Mouse (Mus musculus): ENCODE results near the gene Sult2b1. TPM values are rescaled to one million over a fixed set of nuclear protein-coding genes. Genes with fewer than 3 reads are reported as not detected.

Sult2b1 gene
- polyA plus RNA-seq, 1 experiment from 2014 or later = 9.7 TPM

GRCm38 (mm10) chr7:45798931-45799330 is 14.5 kb upstream of the Sult2b1 start:
- Histone ChIP-seq H3K36me3 (replicated peaks) (peaks cover 36% of the 10 kb centered on the region), H3K27me3 (replicated peaks) (peaks cover 9% of the 10 kb centered on the region; the same call in 1 of the 2 replicates), H3K9me3 (no peaks in the 10 kb centered on the region), H3K4me1 (peaks cover 31% of the 10 kb centered on the region), H3K9ac (no peak overlapping the region), H3K4me3 (no peak overlapping the region), H3K27ac (no peak overlapping the region), H3K4me2 (no peak overlapping the region)
- no peak for ATAC-seq (replicated peaks)
- WGBS = 49% methylated on average over 7 of the region's 7 CpGs

DNA sequence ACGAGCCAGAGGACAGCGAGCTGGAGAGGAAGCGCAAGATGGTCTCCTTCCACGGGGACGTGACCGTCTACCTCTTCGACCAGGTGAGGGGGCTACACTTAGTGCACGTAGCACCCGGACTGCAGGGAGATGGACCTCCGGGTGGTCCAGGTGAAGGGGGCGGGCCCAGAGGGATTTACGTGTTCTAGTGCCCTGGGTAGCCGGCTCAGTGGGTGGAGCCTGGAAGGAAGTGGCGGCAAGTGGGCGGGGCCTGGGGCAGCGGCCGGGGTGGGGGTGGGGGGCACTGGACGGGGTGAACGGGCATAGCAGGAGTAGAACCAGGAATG is 14.0 kb upstream of the Sult2b1 start:
- no peak for ATAC-seq (replicated peaks)
- Histone ChIP-seq H3K27me3 (replicated peaks) (peaks cover 9% of the 10 kb centered on the region; the same call in 1 of the 2 replicates), H3K4me1 (peaks cover 31% of the 10 kb centered on the region), H3K9me3 (no peaks in the 10 kb centered on the region), H3K9ac (0 out of 2 replicates have a peak overlapping the region, but pooled peaks have one; percentile 16), H3K4me2 (peak overlapping the region; percentile 44), H3K27ac (no peak overlapping the region), H3K4me3 (peak overlapping the region; percentile 6), H3K36me3 (replicated peaks) (peaks cover 38% of the 10 kb centered on the region)
- 2% methylated on average over 19 of the region's 19 CpGs for WGBS

DNA sequence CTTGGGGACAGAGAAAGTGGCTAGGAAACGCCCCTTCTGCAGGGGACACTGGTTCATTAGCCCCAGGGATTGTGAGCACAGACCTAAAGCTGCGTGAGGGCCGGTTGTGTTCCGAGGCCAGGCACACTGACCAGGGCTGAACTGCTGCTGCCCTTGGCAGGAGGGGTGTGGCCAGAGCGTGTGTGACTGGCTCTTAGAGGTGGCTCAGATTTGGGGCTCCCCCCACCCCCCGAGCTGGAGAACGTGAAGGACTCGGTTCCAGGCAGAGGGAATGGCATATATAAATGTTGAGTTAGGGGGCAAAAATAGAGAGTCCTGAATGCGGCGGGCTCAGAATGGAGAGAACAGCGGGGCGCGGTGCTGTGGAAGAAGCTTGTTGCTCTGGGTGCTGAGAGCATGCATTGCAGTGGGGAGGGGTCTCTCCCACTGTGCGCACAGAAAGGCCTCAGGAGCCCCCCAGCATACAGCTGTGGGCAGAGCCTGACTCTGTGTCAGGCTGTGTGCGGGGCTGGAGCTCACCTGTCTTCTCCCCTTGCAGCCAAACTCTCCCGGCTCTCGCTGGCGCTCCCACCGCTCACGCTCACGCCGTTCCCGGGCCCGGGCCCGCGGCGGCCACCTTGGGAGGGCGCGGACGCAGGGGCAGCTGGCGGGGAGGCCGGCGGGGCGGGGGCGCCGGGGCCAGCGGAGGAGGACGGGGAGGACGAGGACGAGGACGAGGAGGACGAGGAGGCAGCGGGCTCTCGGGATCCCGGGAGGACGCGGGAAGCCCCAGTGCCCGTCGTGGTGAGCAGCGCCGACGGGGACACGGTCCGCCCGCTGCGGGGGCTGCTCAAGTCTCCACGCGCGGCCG is 13.4 kb upstream of the Sult2b1 start:
- Histone ChIP-seq H3K4me2 (peak overlapping the region; percentile 44), H3K9ac (peak overlapping the region; percentile 16; the same call in 1 of the 2 replicates), H3K36me3 (replicated peaks) (peaks cover 38% of the 10 kb centered on the region), H3K27me3 (replicated peaks) (peaks cover 9% of the 10 kb centered on the region; the same call in 1 of the 2 replicates), H3K27ac (no peak overlapping the region), H3K4me3 (peak overlapping the region; percentile 6), H3K9me3 (no peaks in the 10 kb centered on the region), H3K4me1 (peaks cover 31% of the 10 kb centered on the region)
- WGBS = 3% methylated on average over 59 of the region's 60 CpGs
- ATAC-seq (replicated peaks) = no peak

GRCm38 (mm10) chr7:45796950-45797349 is 12.5 kb upstream of the Sult2b1 start:
- Histone ChIP-seq H3K27me3 (replicated peaks) (peaks cover 9% of the 10 kb centered on the region; the same call in 1 of the 2 replicates), H3K36me3 (replicated peaks) (peaks cover 39% of the 10 kb centered on the region), H3K4me3 (no peak overlapping the region), H3K9me3 (no peaks in the 10 kb centered on the region), H3K9ac (peak overlapping the region; percentile 13; the same call in 1 of the 2 replicates), H3K27ac (no peak overlapping the region), H3K4me2 (no peak overlapping the region), H3K4me1 (peaks cover 31% of the 10 kb centered on the region)
- no peak for ATAC-seq (replicated peaks)
- 46% methylated on average over 6 of the region's 6 CpGs for WGBS

DNA sequence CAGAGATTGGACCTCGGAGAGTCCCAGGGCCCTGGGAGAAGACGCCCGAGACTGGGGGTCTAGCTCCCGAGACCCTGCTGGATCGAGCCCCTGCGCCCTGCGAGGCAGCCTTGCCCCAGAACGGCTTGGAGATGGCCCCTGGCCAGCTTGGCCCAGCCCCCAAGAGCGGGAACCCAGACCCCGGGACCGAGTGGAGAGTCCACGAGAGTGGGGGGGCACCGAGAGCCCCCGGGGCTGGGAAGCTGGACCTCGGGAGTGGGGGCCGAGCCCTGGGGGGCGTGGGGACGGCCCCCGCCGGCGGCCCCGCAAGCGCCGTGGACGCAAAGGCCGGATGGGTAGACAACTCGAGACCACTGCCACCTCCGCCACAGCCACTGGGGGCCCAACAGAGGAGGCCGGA is 10.5 kb upstream of the Sult2b1 start:
- peaks cover 9% of the 10 kb centered on the region; the same call in 1 of the 2 replicates for H3K27me3 ChIP-seq (replicated peaks)
- no peak overlapping the region for H3K4me3 ChIP-seq
- H3K27ac ChIP-seq = no peak overlapping the region
- ATAC-seq (replicated peaks) = no peak
- no peak overlapping the region for H3K4me2 ChIP-seq
- H3K36me3 ChIP-seq (replicated peaks) = peaks cover 53% of the 10 kb centered on the region
- WGBS = 95% methylated on average over 29 of the region's 29 CpGs
- H3K4me1 ChIP-seq = peaks cover 21% of the 10 kb centered on the region
- no peak overlapping the region for H3K9ac ChIP-seq
- H3K9me3 ChIP-seq = no peaks in the 10 kb centered on the region

DNA sequence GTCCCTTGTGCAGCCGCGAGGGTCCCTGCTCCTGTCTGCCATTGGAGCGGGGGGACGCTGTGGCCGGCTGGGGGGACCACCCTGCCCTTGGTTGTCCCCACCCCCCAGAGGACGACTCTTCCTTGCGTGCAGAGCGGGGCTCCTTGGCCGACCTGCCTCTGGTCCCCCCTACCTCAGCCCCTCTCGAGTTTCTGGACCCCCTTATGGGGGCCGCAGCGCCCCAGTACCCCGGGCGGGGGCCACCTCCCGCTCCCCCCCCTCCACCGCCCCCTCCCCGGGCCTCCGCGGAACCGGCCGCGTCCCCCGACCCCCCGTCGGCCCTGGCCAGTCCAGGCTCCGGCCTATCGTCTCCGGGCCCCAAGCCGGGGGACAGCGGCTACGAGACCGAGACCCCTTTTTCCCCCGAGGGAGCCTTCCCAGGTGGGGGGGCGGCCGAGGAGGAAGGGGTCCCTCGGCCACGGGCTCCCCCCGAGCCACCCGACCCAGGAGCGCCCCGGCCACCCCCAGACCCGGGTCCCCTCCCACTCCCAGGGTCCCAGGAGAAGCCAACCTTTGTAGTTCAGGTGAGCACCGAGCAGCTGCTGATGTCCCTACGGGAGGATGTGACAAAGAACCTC is 9.6 kb upstream of the Sult2b1 start:
- peaks cover 9% of the 10 kb centered on the region; the same call in 1 of the 2 replicates for H3K27me3 ChIP-seq (replicated peaks)
- ATAC-seq (replicated peaks) = no peak
- H3K27ac ChIP-seq = no peak overlapping the region
- peaks cover 62% of the 10 kb centered on the region for H3K36me3 ChIP-seq (replicated peaks)
- 91% methylated on average over 44 of the region's 44 CpGs for WGBS
- H3K4me1 ChIP-seq = peaks cover 21% of the 10 kb centered on the region
- H3K9me3 ChIP-seq = no peaks in the 10 kb centered on the region
- H3K9ac ChIP-seq = no peak overlapping the region
- H3K4me3 ChIP-seq = no peak overlapping the region
- no peak overlapping the region for H3K4me2 ChIP-seq

GRCm38 (mm10) chr7:45793240-45793639 is 8.8 kb upstream of the Sult2b1 start:
- Histone ChIP-seq H3K27me3 (replicated peaks) (peaks cover 9% of the 10 kb centered on the region; the same call in 1 of the 2 replicates), H3K9ac (no peak overlapping the region), H3K9me3 (no peaks in the 10 kb centered on the region), H3K4me3 (no peak overlapping the region), H3K4me1 (peaks cover 20% of the 10 kb centered on the region), H3K36me3 (replicated peaks) (peaks cover 69% of the 10 kb centered on the region), H3K27ac (no peak overlapping the region), H3K4me2 (no peak overlapping the region)
- 88% methylated on average over 24 of the region's 24 CpGs for WGBS
- no peak for ATAC-seq (replicated peaks)

DNA sequence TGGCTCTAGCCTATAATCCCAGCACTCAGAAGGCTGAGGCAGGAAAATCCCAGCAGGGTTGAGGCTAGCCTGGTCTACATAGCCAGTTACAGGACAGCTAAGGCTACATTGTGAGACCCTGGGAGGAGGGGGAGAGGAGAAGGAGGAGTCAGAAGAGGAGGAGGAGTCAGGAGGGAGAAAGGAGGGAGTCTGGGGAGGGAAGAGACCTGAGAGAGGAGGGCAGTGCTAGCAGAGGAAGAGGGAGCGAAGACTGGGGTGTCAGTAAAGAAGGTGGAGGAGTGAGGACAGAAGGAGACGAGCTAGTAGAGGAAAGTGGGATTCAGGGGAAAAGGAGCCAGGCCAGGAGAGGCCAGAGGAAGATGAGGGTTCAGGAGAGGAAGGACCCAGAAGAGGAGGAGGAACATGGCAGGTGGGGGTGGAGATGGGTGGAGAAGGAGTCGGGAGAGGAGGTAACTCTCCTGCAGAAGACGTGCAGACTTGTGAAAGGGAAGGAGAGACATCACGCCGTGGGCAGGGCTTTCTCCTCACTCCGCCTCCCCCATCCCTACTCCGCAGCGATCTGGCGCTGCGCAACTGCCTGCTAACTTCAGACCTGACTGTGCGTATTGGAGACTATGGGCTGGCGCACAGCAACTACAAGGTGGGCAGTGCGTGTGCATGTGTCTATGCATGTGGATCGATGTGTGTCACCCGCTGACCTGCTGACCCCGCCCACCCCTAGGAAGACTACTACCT is 7.5 kb upstream of the Sult2b1 start:
- H3K9ac ChIP-seq = no peak overlapping the region
- H3K27ac ChIP-seq = no peak overlapping the region
- H3K4me3 ChIP-seq = no peak overlapping the region
- no peak for ATAC-seq (replicated peaks)
- peaks cover 77% of the 10 kb centered on the region for H3K36me3 ChIP-seq (replicated peaks)
- no peaks in the 10 kb centered on the region for H3K9me3 ChIP-seq
- no peak overlapping the region for H3K4me2 ChIP-seq
- 84% methylated on average over 17 of the region's 17 CpGs for WGBS
- peaks cover 19% of the 10 kb centered on the region for H3K4me1 ChIP-seq
- peaks cover 9% of the 10 kb centered on the region; the same call in 1 of the 2 replicates for H3K27me3 ChIP-seq (replicated peaks)

DNA sequence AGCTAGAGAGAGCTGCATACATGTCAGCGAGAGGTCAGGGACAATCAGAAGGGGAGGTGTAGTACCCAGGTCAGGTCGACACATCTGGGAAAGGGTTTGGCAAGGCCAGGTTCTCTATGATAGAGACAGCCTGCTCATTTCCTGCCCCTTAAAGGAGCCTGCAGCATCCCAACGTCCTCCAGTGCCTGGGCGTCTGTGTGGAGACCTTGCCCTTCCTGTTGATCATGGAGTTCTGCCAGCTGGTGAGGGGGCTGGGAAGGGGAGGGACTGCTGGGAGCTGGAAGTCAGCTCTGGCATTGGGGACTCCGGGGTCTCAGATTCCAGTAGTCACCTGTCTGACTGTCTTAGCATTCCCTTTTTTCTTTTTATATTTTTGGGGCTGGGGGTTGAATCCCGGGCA is 6.3 kb upstream of the Sult2b1 start:
- Histone ChIP-seq H3K27me3 (replicated peaks) (peaks cover 9% of the 10 kb centered on the region; the same call in 1 of the 2 replicates), H3K4me3 (no peak overlapping the region)

GRCm38 (mm10) chr7:45787642-45788041 is 3.2 kb upstream of the Sult2b1 start:
- H3K4me2 ChIP-seq = peak overlapping the region; percentile 75; the same call in 1 of the 2 replicates
- no peak overlapping the region for H3K27ac ChIP-seq
- peaks cover 35% of the 10 kb centered on the region for H3K4me1 ChIP-seq
- no peaks in the 10 kb centered on the region for H3K9me3 ChIP-seq
- 88% methylated on average over 22 of the region's 22 CpGs for WGBS
- H3K9ac ChIP-seq = no peak overlapping the region
- no peak for ATAC-seq (replicated peaks)
- 0 out of 2 replicates have a peak overlapping the region, but pooled peaks have one; percentile 96 for H3K4me3 ChIP-seq
- peaks cover 44% of the 10 kb centered on the region for H3K36me3 ChIP-seq (replicated peaks)
- no peaks in the 10 kb centered on the region for H3K27me3 ChIP-seq (replicated peaks)

More for the DNA sequence above, 6.3 kb upstream of the Sult2b1 start:
- Histone ChIP-seq H3K9me3 (no peaks in the 10 kb centered on the region), H3K4me1 (peaks cover 24% of the 10 kb centered on the region), H3K4me2 (no peak overlapping the region), H3K9ac (no peak overlapping the region), H3K36me3 (replicated peaks) (peaks cover 71% of the 10 kb centered on the region), H3K27ac (no peak overlapping the region)
- no peak for ATAC-seq (replicated peaks)
- 88% methylated on average over 6 of the region's 6 CpGs for WGBS

DNA sequence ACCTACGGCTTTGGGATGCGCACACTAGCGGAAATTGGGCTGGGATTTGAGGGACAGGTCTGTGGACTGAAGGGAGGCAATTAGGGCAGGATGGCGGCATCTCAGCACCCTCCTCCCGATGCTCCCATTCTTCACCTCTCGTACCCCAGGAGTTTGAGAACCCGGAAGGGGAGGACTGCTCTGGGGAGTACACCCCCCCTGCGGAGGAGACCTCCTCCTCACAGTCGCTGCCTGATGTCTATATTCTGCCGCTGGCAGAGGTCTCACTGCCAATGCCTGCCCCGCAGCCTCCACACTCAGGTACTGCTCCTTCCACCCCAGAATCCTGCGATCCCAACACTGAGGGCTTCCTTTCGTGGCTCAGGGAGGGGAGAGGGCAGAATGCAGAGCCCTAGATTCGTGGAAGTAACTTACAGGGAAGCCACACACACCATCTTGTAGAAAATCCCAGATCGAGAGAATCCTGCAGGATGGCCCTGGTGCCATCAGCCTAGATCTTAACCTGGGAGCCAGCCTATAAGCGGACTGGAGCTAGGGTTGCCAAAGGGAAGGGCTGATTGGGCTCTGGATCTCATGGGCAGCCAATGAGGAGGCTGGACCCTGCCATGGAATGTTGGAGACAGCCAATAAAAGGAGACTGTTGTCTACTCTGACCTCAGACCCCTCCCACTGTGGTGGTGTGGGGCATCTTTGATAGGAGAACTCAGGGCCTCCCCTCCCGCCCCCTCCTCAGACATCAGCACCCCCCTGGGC is 2.4 kb upstream of the Sult2b1 start:
- Histone ChIP-seq H3K27me3 (replicated peaks) (no peaks in the 10 kb centered on the region), H3K9ac (peak overlapping the region; percentile 84), H3K4me2 (peak overlapping the region; percentile 75), H3K4me3 (peak overlapping the region; percentile 96), H3K36me3 (replicated peaks) (peaks cover 38% of the 10 kb centered on the region), H3K4me1 (peaks cover 35% of the 10 kb centered on the region), H3K27ac (peak overlapping the region; percentile 95), H3K9me3 (no peaks in the 10 kb centered on the region)
- peak; percentile 7; the same call in 1 of the 2 replicates for ATAC-seq (replicated peaks)
- 12% methylated on average over 17 of the region's 17 CpGs for WGBS

Measured in midbrain, embryonic 15.5 days (tissue).